Mouse (Mus musculus) thymus, adult 2 months (tissue): ENCODE measurements at regions not wholly inside any gene's neighbourhood (a gene's known extent, or its start where the extent isn't known, plus 50 kb on each side); places are given as distances from the start of the nearest gene placed in this dataset.

Source experiments
- DNase-seq: peaks from one replicate; pipeline ENCODE4 v3.0.0; 2021
- H3K27ac ChIP-seq: fragments of 200-500 bp; 2 replicates; pipeline ENCODE4 v1.5.1; 2012; ENCODE audit warnings: low read length, control low read depth; ENCODE audit not compliant: control insufficient read depth, insufficient read depth
- H3K27me3 ChIP-seq: fragments of 200-500 bp; 2 replicates; pipeline ENCODE4 v1.6.1; 2012; ENCODE audit warnings: mild to moderate bottlenecking, low read length, moderate library complexity, mixed read lengths; ENCODE audit not compliant: control insufficient read depth, insufficient read depth
- H3K36me3 ChIP-seq: fragments of 200-500 bp; 2 replicates; pipeline ENCODE4 v1.6.1; 2012; ENCODE audit warnings: mild to moderate bottlenecking, low read length, moderate library complexity; ENCODE audit not compliant: control insufficient read depth, insufficient read depth
- H3K4me1 ChIP-seq: fragments of 200-500 bp; replicated peaks from 2 replicates; pipeline ENCODE4 v1.6.1; 2012; ENCODE audit warnings: low read length; ENCODE audit not compliant: control insufficient read depth, insufficient read depth
- H3K4me3 ChIP-seq: fragments of 200-500 bp; 2 replicates; pipeline ENCODE4 v1.5.1; 2012; ENCODE audit warnings: mild to moderate bottlenecking, low read length, control low read depth, moderate library complexity; ENCODE audit not compliant: control insufficient read depth, insufficient read depth
- CTCF ChIP-seq: fragments of 200-500 bp; IDR thresholded peaks from 2 replicates; pipeline ENCODE4 v1.5.1; 2012; ENCODE audit warnings: mild to moderate bottlenecking, control low read depth, low read length, moderate library complexity, borderline replicate concordance; ENCODE audit not compliant: control insufficient read depth, poor library complexity, insufficient read depth; ENCODE audit errors: extremely low read depth
- POLR2A ChIP-seq: fragments of 200-500 bp; IDR thresholded peaks from 2 replicates; pipeline ENCODE4 v1.6.1; 2012; ENCODE audit warnings: mild to moderate bottlenecking, low read length, control low read depth, moderate library complexity; ENCODE audit not compliant: control insufficient read depth, poor library complexity, insufficient read depth; ENCODE audit errors: extremely low read depth
- WGBS: fragments of 180-500 bp; shearing (Covaris S2); methylation state at CpG from one replicate; pipeline ENCODE4 v1.1.7; 2018; 5-methylcytosine and 5-hydroxymethylcytosine counted together

DNA sequence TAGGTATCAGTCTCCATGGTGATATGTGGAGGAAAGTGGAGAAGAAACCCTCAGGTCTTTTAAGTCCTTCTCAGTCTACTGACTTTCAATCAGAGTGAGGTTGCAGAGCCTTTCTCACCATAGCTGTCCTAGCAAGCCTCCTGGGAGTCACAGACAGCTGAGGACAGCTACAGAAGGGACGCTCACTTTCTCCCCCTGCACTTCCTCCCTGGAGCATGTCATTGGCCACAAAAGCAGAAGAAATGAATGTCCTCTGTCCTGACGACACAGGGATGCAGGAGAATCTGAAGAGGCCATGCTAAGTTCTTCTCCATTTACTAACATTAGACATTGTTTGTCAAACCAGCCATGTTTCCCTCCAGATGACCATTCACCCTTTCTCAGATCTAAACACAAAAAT lies 2321.0 kb downstream of the 4930444P10Rik start:
- H3K27me3 ChIP-seq = no peaks in the 10 kb centered on the region
- no peak for DNase-seq
- no peaks in the 10 kb centered on the region for H3K36me3 ChIP-seq
- no peak overlapping the region for H3K4me3 ChIP-seq
- WGBS = 16% methylated on average over 2 of the region's 2 CpGs
- no peak overlapping the region for H3K27ac ChIP-seq
- TF ChIP-seq POLR2A (no peak), CTCF (no peak)
- H3K4me1 ChIP-seq = no peaks in the 10 kb centered on the region

DNA sequence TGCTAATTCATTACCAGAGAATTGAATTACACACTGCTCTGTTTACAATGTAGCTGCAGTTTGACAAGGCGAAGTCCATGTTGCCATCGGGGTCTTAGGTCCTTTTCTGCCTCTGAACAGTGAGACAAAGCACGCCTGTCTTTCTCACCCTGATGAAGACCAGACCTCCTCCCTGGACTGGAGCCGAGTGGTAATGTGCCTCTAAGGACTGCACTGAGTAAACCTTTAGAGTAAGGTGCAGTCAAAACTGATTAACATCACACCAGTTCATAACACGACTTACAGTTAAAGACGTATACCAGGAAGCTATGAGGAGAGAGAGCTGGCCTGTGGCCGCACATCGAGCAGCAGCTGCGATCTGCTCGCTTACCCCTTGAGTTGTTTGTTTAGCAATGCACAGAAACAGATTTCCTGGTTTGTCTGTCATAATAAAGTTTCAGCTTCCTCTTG lies 2322.1 kb downstream of the 4930444P10Rik start:
- TF ChIP-seq POLR2A = no peak
- TF ChIP-seq CTCF = no peak
- DNase-seq = no peak
- H3K4me1 ChIP-seq = no peaks in the 10 kb centered on the region
- H3K36me3 ChIP-seq = no peaks in the 10 kb centered on the region
- H3K4me3 ChIP-seq = no peak overlapping the region
- 48% methylated on average over 10 of the region's 10 CpGs for WGBS
- H3K27ac ChIP-seq = no peak overlapping the region
- no peaks in the 10 kb centered on the region for H3K27me3 ChIP-seq

DNA sequence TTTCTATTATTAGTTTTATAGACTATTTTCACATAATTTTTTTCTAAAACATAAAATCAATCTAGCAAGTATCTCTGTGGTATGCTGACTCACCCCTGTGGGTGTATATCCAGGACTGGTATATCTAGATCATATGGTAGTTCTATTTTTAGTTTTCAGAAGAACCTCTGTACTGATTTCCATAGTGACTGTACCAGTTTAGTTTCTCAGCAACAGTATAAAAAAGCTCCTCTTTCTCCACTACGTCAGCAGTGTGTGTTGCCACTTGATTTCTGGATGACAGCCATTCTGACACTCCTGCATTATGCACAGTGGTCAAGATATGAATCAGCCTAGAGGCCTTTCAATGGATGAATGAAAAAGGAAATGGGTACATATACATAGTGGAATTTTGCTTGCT lies 2338.6 kb downstream of the A830018L16Rik start:
- no peak overlapping the region for H3K4me3 ChIP-seq
- no peaks in the 10 kb centered on the region for H3K36me3 ChIP-seq
- H3K27ac ChIP-seq = no peak overlapping the region
- no peaks in the 10 kb centered on the region for H3K27me3 ChIP-seq
- WGBS = 73% methylated on average over 1 of the region's 1 CpGs
- TF ChIP-seq CTCF (no peak), POLR2A (no peak)
- no peak for DNase-seq
- no peaks in the 10 kb centered on the region for H3K4me1 ChIP-seq

DNA sequence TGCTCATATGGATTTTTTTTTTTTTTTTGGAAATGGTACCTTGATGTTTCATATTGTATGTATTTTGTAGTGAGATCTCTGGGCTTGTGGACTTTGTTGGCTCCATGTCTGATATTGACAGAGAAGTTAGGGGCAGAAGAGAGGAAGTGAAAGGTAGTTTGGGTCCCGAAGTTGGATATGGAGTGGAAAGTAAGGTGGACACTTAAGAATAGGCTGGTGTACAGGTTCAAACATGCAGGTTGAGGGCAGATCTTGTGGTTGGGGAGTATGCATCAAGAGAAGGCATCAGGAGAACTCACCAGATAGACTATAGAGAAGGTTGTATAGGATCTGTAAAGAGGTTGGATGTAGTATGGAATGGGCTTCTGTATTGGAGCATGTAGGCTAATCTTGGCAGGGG lies 2337.5 kb downstream of the A830018L16Rik start:
- H3K4me1 ChIP-seq = no peaks in the 10 kb centered on the region
- WGBS = 88% methylated on average over 1 of the region's 1 CpGs
- no peak overlapping the region for H3K27ac ChIP-seq
- no peak overlapping the region for H3K4me3 ChIP-seq
- no peak for DNase-seq
- H3K36me3 ChIP-seq = no peaks in the 10 kb centered on the region
- TF ChIP-seq CTCF (no peak), POLR2A (no peak)
- no peaks in the 10 kb centered on the region for H3K27me3 ChIP-seq
